Mouse (Mus musculus) embryo, embryonic 10.5 days (tissue): ENCODE measurements around the gene Slc44a1.
A peak's percentile ranks its signal among the peaks of the same experiment; 100 is the strongest.

Source experiments
- DNase-seq: peaks from one replicate; pipeline ENCODE4 v3.0.0-alpha.2; 2015; ENCODE audit warnings: low spot score

Gene Slc44a1

GRCm38 (mm10) chr4:53431585-53432234 is 8.5 kb upstream of the Slc44a1 start:
- DNase-seq: no peak

- peak; percentile 16 for DNase-seq
These were observed 3.0 kb upstream of the Slc44a1 start for GRCm38 (mm10) chr4:53437110-53437755.

GRCm38 (mm10) chr4:53438386-53438785 is 1.8 kb upstream of the Slc44a1 start:
- DNase-seq: no peak

- no peak for DNase-seq
These were observed 1.3 kb upstream of the Slc44a1 start for GRCm38 (mm10) chr4:53438836-53439480.

- DNase-seq: peak; percentile 53
These were observed 590 bp upstream of the Slc44a1 start for GRCm38 (mm10) chr4:53439636-53440009.

GRCm38 (mm10) chr4:53440816-53441571 is 781 bp downstream of the Slc44a1 start:
- DNase-seq: peak; percentile 50

GRCm38 (mm10) chr4:53441683-53442082 is 1.5 kb downstream of the Slc44a1 start:
- peak; percentile 21 for DNase-seq

- DNase-seq: no peak
These were observed 6.0 kb downstream of the Slc44a1 start for GRCm38 (mm10) chr4:53446216-53446615.

GRCm38 (mm10) chr4:53447773-53448172 is 7.6 kb downstream of the Slc44a1 start:
- DNase-seq: no peak

GRCm38 (mm10) chr4:53450736-53451135 is 10.5 kb downstream of the Slc44a1 start:
- DNase-seq: no peak

GRCm38 (mm10) chr4:53451887-53452286 is 11.7 kb downstream of the Slc44a1 start:
- DNase-seq: no peak

GRCm38 (mm10) chr4:53452457-53452856 is 12.2 kb downstream of the Slc44a1 start:
- DNase-seq: no peak

- peak; percentile 13 for DNase-seq
These were observed 13.0 kb downstream of the Slc44a1 start for GRCm38 (mm10) chr4:53452976-53453889.

- no peak for DNase-seq
These were observed 15.7 kb downstream of the Slc44a1 start for GRCm38 (mm10) chr4:53455885-53456284.

- DNase-seq: no peak
These were observed 16.4 kb downstream of the Slc44a1 start for GRCm38 (mm10) chr4:53456570-53456969.

GRCm38 (mm10) chr4:53458503-53458902 is 18.3 kb downstream of the Slc44a1 start:
- DNase-seq: no peak

- no peak for DNase-seq
These were observed 19.5 kb downstream of the Slc44a1 start for GRCm38 (mm10) chr4:53459697-53460096.

GRCm38 (mm10) chr4:53461026-53461425 is 20.8 kb downstream of the Slc44a1 start:
- no peak for DNase-seq

- no peak for DNase-seq
These were observed 21.9 kb downstream of the Slc44a1 start for GRCm38 (mm10) chr4:53462069-53462468.

- no peak for DNase-seq
These were observed 22.5 kb downstream of the Slc44a1 start for GRCm38 (mm10) chr4:53462505-53463251.

GRCm38 (mm10) chr4:53465887-53466286 is 25.7 kb downstream of the Slc44a1 start:
- no peak for DNase-seq
